Mouse (Mus musculus): Measurements from ENCODE around the gene Col9a3.
A peak's percentile ranks its signal among the peaks of the same experiment; 100 is the strongest.

Col9a3 gene

GRCm38 (mm10) chr2:180597490-180597889, at the start of gene Col9a3:
Col9a3 (plus strand) TSS chr2:180597790.
- DNase-seq (ENCODE audit: extremely low read depth, insufficient read length, low spot score): no peak

- DNase-seq (ENCODE audit: extremely low read depth, insufficient read length, low spot score): no peak
These were observed 45.2 kb upstream of the Col9a3 start for GRCm38 (mm10) chr2:180552340-180552739.

GRCm38 (mm10) chr2:180555219-180555618, 42.4 kb upstream of the Col9a3 start:
- DNase-seq (ENCODE audit: extremely low read depth, insufficient read length, low spot score): no peak

GRCm38 (mm10) chr2:180556470-180556869, 41.1 kb upstream of the Col9a3 start:
- DNase-seq (ENCODE audit: extremely low read depth, insufficient read length, low spot score): no peak

GRCm38 (mm10) chr2:180560245-180560644, 37.3 kb upstream of the Col9a3 start:
- DNase-seq (ENCODE audit: extremely low read depth, insufficient read length, low spot score): no peak

GRCm38 (mm10) chr2:180562146-180562545, 35.4 kb upstream of the Col9a3 start:
- DNase-seq (ENCODE audit: extremely low read depth, insufficient read length, low spot score): no peak

- DNase-seq (ENCODE audit: extremely low read depth, insufficient read length, low spot score): no peak
These were observed 34.3 kb upstream of the Col9a3 start for GRCm38 (mm10) chr2:180563296-180563695.

GRCm38 (mm10) chr2:180563841-180564240, 33.7 kb upstream of the Col9a3 start:
- DNase-seq (ENCODE audit: extremely low read depth, insufficient read length, low spot score): no peak

- no peak for DNase-seq (ENCODE audit: extremely low read depth, insufficient read length, low spot score)
These were observed 31.2 kb upstream of the Col9a3 start for GRCm38 (mm10) chr2:180566240-180566913.

- no peak for DNase-seq (ENCODE audit: extremely low read depth, insufficient read length, low spot score)
These were observed 28.5 kb upstream of the Col9a3 start for GRCm38 (mm10) chr2:180569028-180569643.

GRCm38 (mm10) chr2:180576482-180576881, 21.1 kb upstream of the Col9a3 start:
- DNase-seq (ENCODE audit: extremely low read depth, insufficient read length, low spot score): no peak

GRCm38 (mm10) chr2:180578686-180579085, 18.9 kb upstream of the Col9a3 start:
- DNase-seq (ENCODE audit: extremely low read depth, insufficient read length, low spot score): peak; percentile 54

GRCm38 (mm10) chr2:180581002-180581401, 16.6 kb upstream of the Col9a3 start, which contains the start of gene Mrgbp:
Mrgbp (plus strand) TSS chr2:180581304.
- peak; percentile 41 for DNase-seq (ENCODE audit: extremely low read depth, insufficient read length, low spot score)

GRCm38 (mm10) chr2:180582481-180583153, 15.0 kb upstream of the Col9a3 start:
- peak; percentile 96 for DNase-seq (ENCODE audit: extremely low read depth, insufficient read length, low spot score)

- DNase-seq (ENCODE audit: extremely low read depth, insufficient read length, low spot score): no peak
These were observed 14.5 kb upstream of the Col9a3 start for GRCm38 (mm10) chr2:180583154-180583507.

- DNase-seq (ENCODE audit: extremely low read depth, insufficient read length, low spot score): no peak
These were observed 8.9 kb upstream of the Col9a3 start for GRCm38 (mm10) chr2:180588736-180589122.

- DNase-seq (ENCODE audit: extremely low read depth, insufficient read length, low spot score): peak; percentile 93
These were observed 8.3 kb upstream of the Col9a3 start, which contains the start of gene Ogfr for GRCm38 (mm10) chr2:180589123-180589831. Ogfr (plus strand) TSS chr2:180589245.

GRCm38 (mm10) chr2:180598157-180598705, 641 bp downstream of the Col9a3 start:
- no peak for DNase-seq (ENCODE audit: extremely low read depth, insufficient read length, low spot score)

- DNase-seq (ENCODE audit: extremely low read depth, insufficient read length, low spot score): peak; percentile 58
These were observed 3.0 kb downstream of the Col9a3 start for GRCm38 (mm10) chr2:180600569-180601021.

- DNase-seq (ENCODE audit: extremely low read depth, insufficient read length, low spot score): no peak
These were observed 7.2 kb downstream of the Col9a3 start for GRCm38 (mm10) chr2:180604781-180605180.

- no peak for DNase-seq (ENCODE audit: extremely low read depth, insufficient read length, low spot score)
These were observed 12.7 kb downstream of the Col9a3 start for GRCm38 (mm10) chr2:180610283-180610682.

All from 3134 (cell line).